Mouse (Mus musculus) embryo, embryonic 9.5 days (tissue): Measurements from ENCODE around the gene Zmiz1.

ENCODE experiments used
- DNase-seq: peaks from one replicate; pipeline ENCODE4 v3.0.0-alpha.2; 2017; ENCODE audit errors: extremely low spot score

Gene Zmiz1

GRCm38 (mm10) chr14:25491961-25492360 is 33.0 kb downstream of the Zmiz1 start:
- no peak for DNase-seq

GRCm38 (mm10) chr14:25492567-25493279 is 33.7 kb downstream of the Zmiz1 start:
- no peak for DNase-seq

GRCm38 (mm10) chr14:25493301-25494241 is 34.6 kb downstream of the Zmiz1 start:
- no peak for DNase-seq

- no peak for DNase-seq
Observed at GRCm38 (mm10) chr14:25494778-25495177, 35.8 kb downstream of the Zmiz1 start.

GRCm38 (mm10) chr14:25496116-25496515 is 37.1 kb downstream of the Zmiz1 start:
- DNase-seq = no peak

- no peak for DNase-seq
Observed at GRCm38 (mm10) chr14:25496989-25497388, 38.0 kb downstream of the Zmiz1 start.

- DNase-seq = peak; percentile 43
Observed at GRCm38 (mm10) chr14:25497596-25497995, 38.6 kb downstream of the Zmiz1 start.

- DNase-seq = no peak
Observed at GRCm38 (mm10) chr14:25498367-25498766, 39.4 kb downstream of the Zmiz1 start.

- no peak for DNase-seq
Observed at GRCm38 (mm10) chr14:25499526-25499925, 40.5 kb downstream of the Zmiz1 start.

- no peak for DNase-seq
Observed at GRCm38 (mm10) chr14:25500511-25501120, 41.6 kb downstream of the Zmiz1 start.

- DNase-seq = no peak
Observed at GRCm38 (mm10) chr14:25501481-25501880, 42.5 kb downstream of the Zmiz1 start.

GRCm38 (mm10) chr14:25502355-25502754 is 43.4 kb downstream of the Zmiz1 start:
- DNase-seq = no peak

- DNase-seq = no peak
Observed at GRCm38 (mm10) chr14:25504241-25504640, 45.3 kb downstream of the Zmiz1 start.

GRCm38 (mm10) chr14:25505201-25505671 is 46.3 kb downstream of the Zmiz1 start:
- DNase-seq = no peak

GRCm38 (mm10) chr14:25508111-25508756 is 49.2 kb downstream of the Zmiz1 start:
- DNase-seq = no peak

GRCm38 (mm10) chr14:25508757-25509139 is 49.8 kb downstream of the Zmiz1 start:
- no peak for DNase-seq

- no peak for DNase-seq
Observed at GRCm38 (mm10) chr14:25509450-25510129, 50.6 kb downstream of the Zmiz1 start.

- no peak for DNase-seq
Observed at GRCm38 (mm10) chr14:25510362-25510761, 51.4 kb downstream of the Zmiz1 start.

- DNase-seq = no peak
Observed at GRCm38 (mm10) chr14:25510987-25511386, 52.0 kb downstream of the Zmiz1 start.

- DNase-seq = no peak
Observed at GRCm38 (mm10) chr14:25511564-25511963, 52.6 kb downstream of the Zmiz1 start.

GRCm38 (mm10) chr14:25511967-25512366 is 53.0 kb downstream of the Zmiz1 start:
- DNase-seq = no peak
